Mouse (Mus musculus) lung, postnatal 14 days (tissue): ENCODE data around the gene Cyp2w1.
"Not testable (repeated sequence)": the region's sequence is repeated elsewhere in the genome, so short reads cannot be mapped to it uniquely, and the experiment has no call there.

Experiments used
- DNase-seq: peaks from one replicate; pipeline ENCODE4 v3.0.0; 2021

Cyp2w1 gene

DNA sequence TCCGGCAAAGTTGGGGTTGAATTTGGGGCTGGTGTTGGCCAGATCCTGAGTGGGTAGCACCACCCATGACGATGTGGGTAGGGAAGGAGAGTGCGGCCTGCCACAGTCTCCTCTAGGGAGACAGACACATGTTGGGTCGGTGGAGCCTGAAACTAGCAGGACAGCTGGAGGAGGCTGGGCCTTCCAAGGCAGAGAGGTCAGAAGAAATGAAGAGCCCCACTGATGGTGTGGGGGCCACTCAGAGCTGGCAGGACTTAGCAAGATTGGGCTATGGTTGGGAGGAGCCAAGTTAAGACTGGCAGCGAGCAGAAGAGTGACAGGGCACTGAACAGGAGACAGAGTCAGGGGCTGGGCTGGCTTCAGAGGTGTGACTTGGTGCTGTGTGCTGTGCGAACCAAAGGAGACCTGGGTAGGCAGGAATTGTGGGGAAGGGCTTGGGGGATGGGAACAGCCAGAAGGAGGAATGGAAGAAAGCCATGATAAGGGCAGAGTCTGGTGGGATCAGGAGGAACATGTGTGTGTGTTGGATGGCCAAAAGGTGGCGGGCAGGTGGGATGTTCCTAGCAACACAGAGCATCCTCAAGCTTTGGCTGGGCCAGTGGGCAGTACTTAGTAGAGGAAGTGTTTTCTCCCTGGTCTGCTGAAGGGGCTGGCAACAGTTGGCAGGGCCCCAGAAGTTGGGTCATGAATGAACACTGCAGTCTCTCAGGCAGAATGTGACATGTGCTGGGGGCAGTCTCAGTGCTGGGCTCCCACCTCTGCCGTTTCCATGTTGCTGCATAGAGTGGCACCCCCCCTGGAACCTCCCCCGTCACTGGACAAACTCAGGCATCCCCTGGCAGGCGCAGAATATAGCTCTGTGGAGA lies 35.1 kb downstream of the Cyp2w1 start:
- DNase-seq = peak; percentile 65

DNA sequence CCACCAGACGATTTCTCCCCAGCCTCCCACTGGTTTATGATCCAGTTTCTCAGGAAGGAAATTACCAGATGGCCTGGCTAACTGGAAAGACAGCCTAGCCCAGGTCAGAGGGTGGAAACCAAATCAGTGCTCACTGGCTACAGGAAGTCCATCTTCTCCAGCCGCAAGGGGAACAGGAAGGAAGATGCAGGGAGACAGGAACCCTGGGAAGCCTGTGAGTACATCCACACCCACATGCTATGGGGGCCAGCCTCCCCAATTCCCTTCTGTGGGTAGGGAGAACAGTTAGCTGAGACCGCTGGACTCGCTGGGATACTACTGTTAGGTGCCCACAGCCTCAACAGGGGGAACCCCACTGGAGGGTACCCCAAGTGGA lies 35.8 kb downstream of the Cyp2w1 start:
- DNase-seq = no peak

DNA sequence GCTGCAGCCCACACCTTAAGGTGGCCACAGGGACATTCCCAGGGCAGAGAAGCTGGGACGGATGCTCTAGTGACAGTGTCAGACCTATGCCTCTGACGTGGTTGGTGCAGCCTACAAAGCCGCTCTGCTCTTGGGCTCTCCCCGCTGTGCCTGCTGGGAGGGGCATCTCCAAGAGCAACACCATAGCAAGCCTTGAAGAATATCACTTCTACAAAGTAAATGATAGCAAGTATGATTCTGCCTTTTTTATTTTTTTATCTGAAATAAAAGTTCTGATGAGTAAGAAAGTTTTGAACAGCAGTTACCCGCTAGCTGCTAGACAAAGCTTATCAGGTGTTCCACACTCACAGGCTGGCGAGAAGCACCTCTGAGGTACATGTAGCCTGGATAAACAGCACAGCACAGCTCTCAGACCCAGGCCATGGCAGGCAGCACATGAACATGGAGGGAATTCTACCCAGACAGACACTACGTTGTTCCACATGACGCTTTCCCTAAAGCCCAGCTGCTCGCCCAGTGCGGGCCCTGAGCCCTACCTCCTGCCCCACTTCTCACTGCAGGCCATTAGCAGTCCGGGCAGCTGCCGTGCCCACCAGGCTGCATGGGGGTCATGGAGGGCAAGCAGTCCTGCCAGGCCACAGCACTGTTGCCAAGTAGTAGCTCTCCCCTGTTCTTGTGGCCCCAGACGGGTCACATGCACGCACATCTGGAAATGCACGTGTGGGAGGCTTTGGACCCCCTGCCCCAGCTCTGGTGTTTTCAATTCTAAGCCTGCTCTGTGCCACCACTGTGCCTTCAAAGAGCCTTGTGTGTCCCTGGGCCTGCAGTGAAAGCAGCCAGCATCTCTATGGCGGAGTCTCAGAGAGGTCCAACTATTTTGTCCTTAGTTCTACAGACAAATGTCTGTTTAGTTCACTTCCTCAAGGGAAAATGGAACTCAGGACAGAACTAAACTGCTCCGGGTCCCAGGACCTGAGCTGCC lies 36.6 kb downstream of the Cyp2w1 start:
- DNase-seq = no peak

DNA sequence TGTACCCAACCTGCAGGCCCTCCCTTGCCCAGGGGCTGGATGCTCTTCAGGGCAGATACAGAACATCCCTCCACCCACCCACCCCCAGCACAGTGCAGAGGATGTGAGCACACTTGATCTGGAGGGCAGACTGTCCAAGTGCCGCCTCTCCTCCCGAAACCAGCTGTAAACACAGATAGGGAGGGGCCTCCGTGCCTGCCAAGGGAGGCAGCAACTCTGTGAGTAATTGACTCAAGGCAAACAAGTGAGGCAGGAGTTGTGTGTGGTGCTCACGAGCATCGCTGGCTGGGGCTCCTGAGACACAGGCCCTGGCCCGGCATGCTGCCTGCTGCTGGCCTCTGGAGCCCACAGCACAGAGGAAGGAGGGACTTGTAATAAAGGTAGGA lies 37.3 kb downstream of the Cyp2w1 start:
- peak; percentile 80 for DNase-seq

DNA sequence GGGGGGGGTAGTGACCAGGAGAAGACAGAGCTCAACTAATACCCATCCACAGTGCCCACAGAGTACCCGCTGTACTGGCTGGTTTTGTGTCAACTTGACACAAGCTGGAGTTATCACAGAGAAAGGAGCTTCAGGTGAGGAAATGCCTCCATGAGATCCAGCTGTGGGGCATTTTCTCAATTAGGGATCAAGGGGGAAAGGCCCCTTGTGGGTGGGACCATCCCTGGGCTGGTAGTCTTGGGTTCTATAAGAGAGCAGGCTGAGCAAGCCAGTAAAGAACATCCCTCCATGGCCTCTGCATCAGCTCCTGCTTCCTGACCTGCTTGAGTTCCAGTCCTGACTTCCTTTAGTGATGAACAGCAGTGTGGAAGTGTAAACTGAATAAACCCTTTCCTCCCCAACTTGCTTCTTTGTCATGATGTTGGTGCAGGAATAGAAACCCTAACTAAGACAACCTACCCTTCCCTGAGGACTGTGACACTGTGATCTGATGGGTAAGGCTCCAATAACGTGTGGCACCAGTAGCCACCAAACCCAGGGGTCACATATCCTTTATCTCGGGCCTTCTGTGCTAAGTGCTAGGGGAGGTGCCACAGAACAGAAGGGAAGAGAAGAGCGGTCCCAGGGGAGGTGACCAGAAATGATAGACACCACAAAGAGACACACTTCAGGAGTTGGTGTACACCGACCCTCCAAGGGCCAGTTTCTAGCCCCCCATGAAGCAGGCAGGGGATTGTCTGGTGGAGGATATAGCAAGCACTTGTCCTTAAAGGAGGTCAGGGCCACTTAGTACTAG lies 38.1 kb downstream of the Cyp2w1 start:
- not testable (repeated sequence) for DNase-seq

DNA sequence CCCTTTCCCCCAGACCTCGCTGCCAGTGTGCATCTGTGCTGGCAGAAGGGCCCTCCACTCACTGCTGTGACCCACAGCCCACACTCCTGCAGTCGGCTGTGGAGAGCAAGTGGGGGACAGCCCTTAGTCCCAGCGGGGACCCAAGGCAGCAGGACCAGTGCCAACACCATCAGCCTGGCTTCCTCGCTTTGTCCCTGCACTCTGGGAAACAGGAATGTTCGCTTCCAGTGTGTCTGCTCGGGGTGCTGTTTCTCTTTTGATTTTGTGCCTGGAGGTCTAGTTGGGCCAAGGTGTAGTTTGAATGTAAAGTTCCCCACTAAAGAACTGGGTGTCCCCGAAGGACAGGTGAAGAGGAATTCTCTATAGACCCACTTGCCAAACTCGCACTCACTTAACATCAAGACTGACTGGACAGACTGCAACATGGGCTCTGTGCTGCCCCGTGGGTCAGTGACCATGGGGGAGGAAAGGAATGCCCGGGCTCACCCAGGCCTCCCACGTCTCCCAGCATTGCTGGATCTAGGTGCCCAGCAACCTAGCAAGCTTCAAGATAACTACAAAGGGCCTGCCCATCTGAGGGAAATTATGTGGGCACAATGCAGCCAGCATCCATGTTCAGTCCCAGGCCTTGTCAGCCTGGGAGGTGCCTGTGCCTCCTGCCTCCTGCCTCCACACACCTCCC lies 39.0 kb downstream of the Cyp2w1 start:
- no peak for DNase-seq

DNA sequence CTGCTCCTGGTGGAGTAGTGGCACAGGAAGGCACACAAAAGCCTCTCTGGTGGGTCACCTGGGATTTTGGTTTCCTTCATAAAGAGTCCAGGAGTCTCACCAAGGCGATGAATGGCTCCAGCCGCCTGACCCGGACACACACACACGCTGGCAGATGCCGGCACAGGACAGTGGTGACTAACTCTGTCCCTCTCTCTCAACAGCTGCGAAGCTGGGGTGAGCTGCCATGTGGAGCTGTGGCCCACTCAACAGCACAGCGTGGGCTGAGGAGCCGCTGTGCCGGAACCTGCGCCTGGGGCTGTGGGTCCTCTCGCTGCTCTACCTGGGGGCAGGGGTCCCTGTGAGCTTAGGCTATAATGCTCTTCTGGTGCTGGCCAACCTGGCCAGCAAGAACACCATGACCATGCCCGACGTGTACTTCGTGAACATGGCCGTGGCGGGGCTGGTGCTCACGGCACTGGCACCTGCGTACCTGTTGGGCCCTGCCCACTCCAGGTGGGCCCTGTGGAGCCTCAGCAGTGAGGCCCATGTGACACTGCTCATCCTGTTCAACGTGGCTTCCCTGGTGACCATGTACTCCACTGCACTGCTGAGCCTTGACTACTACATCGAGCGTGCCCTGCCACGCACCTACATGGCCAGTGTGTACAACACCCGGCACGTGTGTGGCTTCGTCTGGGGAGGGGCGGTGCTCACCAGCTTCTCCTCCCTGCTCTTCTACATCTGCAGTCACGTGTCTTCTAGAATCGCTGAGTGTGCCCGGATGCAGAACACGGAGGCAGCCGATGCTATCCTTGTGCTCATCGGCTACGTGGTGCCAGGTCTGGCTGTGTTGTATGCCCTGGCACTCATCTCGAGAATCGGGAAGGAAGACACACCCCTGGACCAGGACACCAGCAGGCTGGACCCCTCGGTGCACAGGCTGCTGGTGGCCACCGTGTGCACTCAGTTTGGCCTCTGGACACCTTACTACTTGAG lies 40.1 kb downstream of the Cyp2w1 start:
- no peak for DNase-seq

DNA sequence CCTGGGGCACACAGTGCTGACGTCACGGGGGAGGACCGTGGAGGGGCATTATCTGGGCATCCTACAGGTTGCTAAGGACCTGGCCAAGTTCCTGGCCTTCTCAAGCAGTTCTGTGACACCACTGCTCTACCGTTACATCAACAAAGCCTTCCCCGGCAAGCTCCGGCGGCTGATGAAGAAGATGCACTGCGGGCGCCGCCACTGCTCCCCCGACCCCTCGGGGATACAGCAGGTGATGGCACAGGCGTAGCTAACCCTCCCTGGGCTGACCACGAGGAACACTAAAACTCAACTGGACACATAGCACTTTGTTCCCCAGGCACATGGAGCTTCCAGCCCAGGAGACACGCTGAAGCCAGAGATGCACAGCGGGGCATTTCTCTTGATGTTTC lies 40.8 kb downstream of the Cyp2w1 start:
- no peak for DNase-seq

DNA sequence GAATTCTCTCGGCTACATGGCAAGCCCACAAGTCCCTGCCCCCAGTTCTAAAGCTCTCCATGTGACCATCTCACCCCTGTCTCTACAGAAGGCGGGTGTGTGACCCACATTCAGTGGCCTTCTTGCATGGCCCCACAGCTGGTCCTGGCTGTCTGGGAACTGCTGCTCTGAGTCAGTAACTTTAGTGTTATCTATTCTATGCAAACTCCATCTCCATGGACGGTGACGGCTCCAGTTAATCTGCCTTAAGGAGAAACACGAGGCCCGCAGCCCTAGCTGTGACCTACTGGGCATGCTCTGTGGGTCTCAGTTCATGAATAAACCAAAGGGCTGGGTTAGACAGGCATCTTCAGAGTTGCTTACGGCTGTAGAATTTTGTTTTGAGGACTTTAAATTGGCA lies 42.0 kb downstream of the Cyp2w1 start:
- DNase-seq = no peak

DNA sequence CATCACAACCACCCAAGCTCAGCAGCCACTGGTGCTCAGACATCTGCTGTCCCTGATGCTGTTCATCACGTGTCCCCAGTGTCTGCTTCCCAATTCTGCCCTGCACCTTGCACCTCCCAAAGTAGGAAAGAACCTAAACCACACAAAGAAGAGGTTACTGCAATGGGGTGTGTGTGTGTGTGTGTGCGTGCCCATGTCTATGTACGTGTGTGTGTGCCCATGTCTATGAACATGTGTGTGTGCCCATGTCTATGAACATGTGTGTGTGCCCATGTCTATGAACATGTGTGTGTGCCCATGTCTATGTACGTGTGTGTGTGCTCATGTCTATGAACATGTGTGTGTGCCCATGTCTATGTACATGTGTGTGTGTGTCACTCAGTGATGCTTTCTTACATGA lies 43.1 kb downstream of the Cyp2w1 start:
- DNase-seq = no peak

DNA sequence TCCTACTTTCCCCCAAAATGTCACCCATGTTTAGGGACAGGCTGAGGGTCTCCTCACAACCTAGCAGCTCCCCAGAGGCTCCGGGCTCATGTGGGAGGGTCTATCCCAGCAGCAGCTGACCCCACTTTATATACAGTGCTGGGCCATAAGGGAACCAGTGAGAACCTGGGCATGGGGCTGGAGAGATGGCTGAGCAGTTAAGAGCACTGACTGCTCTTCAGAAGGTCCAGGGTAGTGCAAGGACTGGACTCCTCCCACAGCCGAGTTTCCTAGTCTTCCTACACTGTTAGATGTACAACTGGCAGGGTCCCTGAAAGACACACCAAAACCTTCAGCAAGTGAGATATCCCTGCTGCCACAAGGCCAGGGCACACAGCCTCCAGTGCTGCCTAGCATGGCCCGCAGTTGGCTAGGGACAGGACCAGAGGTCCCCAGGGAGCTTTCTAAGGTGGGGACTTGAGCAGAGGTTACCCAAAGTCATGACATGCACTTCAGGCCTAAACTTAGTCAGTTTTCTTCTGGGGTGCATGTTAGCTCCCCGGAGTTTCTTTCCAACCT lies 45.0 kb downstream of the Cyp2w1 start:
- DNase-seq = no peak

DNA sequence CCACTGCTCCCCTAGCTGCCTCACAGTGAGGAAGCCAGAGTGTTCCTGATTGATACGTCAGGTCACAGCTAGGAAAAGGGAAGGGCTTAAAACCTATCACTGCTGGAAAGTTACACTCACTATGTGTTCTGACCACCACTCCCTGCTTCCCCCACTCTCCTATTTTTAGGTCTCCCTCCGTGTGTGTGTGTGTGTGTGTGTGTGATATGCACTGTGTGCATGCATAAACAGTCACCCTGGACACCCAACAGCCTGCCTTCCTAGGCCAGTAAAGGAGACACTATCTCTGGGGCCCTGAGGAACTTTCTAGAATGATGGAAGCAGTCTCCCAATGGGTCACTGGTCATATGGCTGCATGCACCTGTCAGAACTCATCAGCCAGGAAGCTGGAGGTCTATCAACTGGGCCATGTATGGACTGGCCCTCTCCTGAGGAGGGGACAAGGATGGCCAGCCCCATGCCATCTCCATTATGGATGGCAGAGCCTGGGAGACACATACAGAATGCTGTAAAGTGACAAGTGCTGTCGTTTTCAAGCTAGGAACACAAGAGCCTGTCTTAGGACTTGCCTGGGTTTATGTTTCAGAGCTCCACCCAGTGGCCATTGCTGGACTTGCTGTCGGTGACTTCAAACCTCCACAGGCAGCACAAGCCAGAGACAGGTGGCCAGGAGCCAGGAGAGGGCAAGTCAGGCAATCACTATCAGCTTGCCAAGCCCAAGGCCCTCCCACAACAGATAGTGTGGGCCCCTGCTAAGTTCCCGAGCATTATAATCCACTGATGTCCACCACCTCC lies 45.7 kb downstream of the Cyp2w1 start:
- peak; percentile 95 for DNase-seq

DNA sequence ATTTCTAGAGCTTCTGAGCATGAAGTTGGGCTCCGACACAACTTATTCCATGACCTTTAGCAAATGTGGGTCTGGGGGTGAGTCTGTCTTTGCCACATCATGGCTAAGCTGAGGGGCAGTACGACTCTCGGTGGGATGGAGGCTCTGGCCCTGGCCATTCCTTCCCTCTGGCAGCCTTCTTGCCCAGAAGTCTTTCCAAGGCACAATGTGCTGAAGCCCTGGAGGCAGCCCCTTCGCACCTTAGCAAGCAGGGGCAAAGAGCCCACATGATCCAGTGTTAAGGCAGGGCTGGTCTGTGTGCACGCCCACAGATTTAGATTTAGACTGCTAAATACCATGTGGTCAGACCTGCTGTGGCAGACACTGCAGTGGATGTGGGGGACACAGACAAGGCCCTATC lies 46.4 kb downstream of the Cyp2w1 start:
- no peak for DNase-seq

DNA sequence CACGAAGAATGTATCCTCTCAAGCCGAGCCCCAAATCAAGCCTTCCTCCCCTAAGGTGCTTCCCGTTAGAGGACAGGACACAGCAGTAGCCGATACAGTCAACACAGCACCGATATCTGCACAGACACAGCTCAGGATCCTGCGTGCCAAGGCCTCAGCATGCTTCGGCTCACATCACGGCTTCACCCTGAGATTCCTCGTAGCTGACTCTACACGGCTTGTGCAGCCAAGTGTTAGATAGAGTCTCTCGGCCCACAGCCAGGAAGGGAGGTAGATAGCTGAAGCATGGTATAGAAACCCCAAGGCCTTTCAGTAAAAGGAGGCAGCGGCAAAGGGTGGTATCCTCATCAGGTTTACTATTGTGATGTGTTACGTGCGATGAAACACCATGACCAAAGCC lies 47.6 kb downstream of the Cyp2w1 start:
- DNase-seq = no peak

DNA sequence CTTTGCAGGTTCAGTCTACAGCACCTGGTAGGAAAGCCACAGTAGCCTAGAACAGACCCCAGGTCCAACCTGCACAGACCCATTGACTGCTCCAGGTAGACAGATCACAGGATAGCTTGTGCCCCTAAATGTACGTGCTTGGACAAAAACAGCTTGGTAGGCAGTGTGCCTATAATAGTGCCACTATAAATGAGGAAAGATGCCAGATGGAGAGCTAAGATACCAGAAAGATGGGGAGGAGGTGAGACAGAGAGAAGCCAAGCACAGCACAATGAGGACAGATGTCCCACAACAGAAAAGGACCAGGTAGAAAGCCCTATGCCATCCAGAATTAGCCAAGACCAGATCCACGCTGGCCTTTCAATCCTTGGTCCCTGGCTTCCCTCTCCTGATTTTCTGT lies 49.7 kb downstream of the Cyp2w1 start:
- DNase-seq = no peak

DNA sequence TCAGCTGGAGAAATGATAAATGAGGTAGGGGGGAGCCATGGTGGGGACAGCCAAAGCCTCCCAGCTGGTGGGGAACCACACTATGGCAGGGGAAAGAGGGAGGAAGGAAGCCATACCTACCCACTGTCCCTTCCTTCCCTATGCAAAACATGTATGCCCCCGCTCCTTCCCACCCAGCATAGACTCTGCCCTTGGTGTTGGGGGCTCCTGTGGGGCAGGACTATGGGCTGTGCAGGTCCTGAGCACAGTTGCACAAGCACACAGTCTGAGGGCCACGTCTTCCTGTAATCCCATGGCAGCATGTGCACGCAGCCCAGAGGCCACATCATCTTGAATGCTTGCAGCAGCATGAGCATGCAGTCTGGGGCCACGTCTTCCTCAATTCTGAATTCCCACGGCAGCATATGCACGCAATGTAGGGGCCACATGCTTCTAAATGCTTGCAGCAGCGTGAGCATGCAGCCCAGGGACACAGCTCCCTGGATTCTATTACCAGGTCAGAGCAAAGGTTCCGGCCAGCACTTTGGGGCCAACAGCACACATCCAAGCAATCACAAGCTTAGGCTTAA lies 51.4 kb downstream of the Cyp2w1 start:
- no peak for DNase-seq

DNA sequence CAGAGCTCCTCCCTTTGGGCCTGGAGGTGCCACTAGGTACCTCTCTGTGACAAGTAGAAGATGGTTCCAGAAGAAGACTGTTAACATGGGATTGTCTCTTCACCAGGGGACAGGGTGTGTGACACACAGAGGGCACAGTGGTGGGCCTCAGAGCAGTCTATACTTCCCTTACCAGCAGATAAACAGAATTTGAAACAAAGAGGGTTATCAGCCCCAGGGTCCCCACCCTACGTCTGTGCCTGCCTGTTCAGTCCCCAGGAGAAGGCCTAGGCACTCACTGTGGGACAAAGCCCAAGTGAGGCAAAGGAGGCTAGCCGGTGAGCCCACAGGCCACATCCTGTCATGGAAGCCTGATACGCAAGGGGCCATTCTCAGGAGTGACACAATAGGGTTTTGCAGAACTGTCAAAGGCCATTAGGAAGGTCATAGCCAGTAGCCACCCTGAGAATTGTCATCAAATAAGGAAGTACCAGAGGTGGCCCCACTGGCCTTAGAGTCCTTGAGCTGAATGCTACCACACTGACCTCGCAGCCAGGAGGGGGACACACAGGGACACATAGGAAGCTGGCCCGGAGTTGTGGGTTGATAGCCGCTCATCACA lies 52.5 kb downstream of the Cyp2w1 start, which contains the start of gene C130050O18Rik:
C130050O18Rik (plus strand) TSS at position 480 of the 601 bp plus-strand sequence.
- no peak for DNase-seq

DNA sequence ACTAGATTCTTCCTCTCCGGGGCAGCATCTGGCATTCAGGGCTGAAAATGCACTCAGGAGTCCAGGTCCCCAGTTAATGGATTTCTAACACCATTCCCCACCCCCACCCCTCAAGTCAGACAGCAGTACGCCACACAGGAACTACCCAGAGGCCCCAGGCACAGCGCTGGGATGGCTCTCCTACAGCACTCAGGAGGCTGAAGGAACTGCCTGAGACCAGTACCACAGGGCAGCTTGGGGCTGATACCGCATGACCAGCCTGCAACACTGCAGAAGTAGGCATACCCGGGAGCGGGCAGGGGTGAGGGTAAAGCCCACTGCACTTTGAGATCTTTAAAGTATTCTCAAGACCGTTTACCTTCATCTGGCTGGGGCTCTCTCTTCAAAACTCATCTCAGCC lies 53.1 kb downstream of the Cyp2w1 start:
- no peak for DNase-seq

DNA sequence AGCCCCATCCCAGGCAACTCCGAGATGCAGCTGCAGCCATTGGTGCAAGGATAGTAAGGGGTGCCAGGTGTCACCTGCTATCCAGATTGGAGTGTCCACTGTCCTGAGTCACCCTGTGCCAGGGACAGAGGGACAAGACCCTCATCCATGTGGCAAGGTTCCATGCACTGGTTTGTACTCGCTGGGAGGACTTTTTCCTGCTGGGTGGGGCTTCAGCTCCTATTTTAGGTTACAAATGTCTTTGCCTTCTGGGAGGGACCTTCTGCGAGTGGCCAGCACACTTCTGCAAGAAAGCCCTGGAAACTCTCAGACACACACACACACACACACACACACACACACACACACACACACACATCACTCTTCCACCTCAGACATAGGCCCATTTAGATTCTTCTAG lies 53.5 kb downstream of the Cyp2w1 start:
- no peak for DNase-seq
